Mouse (Mus musculus) forelimb bud, embryonic 11.5 days (tissue): ENCODE measurements around the gene Dnajc15.
A peak's percentile ranks its signal among the peaks of the same experiment; 100 is the strongest.
"Not testable (repeated sequence)": the region's sequence is repeated elsewhere in the genome, so short reads cannot be mapped to it uniquely, and the experiment has no call there.

Source experiments
- DNase-seq: peaks from one replicate; pipeline ENCODE4 v3.0.0-alpha.2; 2012; ENCODE audit warnings: low read depth, low spot score

Gene Dnajc15

DNA sequence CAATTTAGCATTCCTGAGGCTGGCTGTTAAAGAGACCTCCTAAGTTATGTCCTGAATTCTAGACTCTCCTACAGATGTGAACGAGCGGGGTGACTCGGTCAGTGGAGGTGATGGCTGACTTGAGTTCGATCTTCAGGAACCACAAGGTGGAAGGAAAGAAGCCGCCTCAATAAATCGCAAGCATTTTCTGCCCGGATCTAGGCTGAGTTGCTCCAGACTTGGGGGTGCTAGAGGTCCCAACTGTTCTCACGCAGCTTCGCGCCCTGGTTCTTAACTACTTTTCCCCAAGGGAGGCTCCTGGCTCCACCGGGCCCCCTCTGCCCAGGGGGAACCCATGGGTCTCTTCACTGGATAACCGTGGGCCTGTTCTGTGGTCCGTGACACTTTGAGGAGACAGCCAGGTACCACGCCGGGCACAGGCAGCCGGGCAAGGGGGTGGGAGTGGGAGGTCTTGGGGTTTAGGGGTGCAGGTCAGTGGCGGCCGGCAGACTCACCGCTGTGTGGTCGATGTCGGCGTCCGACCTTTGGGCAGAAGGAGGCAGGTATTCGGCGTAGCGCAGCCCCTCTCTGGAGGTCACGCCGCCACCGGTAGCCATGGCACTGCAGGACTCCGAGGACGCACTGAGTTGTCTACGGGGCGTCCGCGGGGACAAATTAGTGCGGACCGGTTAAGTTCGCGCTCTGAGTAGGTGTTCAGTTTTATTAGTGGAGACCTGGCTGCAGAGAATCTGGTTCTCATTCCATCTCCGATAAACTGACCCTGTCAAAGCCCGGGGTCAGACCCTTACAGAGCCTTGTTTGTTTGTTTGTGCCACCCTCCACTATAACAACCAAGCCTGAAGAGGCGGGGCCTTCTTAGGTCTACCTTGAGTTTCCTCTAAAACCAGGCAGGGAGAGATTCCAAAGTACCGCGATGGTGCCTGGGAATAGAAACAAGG, at the start of gene Dnajc15:
TSS of gene Dnajc15 (minus strand) at position 822 of the 938 bp plus-strand sequence.
- peak; percentile 85 for DNase-seq

DNA sequence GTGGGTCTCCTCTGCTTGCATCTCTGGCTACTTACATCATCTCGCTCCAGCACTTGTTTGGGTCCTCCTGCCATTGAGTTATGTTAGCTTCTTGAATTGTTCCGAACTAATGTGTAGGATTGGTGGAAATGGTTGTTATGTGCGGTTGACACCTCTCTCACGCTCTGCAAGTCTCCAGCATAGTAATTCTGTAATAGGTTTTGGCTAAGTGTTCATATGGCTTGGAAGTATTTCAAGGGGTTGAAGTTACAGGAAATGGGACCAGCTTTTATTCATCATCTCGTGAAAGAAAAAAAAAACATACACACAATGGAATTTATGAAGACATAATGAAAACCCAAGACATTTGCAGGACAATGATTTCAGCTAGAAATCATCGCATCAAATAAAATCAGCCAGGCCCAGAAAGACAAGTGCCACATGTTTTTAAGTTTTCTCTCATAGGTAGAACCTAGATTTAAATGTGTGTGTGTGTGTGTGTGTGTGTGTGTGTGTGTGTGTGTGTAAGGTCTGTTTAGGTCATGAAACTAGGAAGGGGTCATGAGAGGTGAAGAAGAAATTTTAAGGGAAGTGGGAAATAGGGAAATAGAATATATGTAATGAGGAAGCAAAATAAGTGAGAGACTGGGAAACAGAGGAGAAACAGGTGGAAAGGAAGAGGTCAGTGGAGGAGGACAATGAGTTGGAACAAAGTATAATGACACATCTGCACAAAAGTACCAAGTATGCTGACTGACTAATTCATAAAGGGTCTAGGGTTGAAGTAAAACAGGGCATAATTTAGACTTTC, 48.3 kb upstream of the Dnajc15 start:
- no peak for DNase-seq

DNA sequence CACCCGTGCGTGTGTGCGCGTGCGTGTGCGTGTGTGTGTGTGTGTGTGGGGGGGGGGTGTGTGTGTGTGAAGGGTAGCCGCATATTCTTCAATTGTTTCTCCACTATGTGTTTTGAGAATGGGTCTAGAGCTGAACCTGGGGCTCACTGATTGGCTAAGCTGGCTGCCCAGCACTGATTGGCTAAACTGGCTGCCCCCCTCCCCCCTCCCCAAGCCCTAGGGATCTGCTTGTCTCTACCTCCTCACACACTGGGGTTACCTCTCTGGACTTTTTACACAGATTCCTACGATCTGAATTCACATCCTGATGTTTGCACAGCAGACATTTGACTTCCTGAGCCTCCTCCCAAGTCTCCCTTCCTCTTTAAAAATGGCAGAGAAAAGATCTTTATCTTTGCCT, 46.7 kb upstream of the Dnajc15 start:
- DNase-seq, result no peak

DNA sequence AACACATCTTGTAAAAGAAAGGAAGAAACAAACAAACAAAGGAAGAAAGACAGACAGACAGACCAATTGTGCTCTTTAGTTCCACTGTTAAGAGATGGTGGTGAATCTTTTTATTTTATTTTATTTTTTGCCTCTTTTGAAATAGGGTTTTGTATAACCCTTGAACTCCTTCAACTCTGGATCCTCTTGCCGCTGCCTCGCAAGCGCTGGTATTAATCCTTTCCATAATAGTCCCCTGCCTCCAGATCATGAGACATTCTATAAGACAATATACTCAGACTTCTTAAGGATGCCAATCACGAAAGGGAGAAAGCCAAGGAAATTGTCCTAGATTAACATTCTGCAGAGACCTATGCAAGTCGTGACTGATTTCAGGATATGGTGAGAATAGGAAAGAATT, 40.9 kb upstream of the Dnajc15 start:
- no peak for DNase-seq

DNA sequence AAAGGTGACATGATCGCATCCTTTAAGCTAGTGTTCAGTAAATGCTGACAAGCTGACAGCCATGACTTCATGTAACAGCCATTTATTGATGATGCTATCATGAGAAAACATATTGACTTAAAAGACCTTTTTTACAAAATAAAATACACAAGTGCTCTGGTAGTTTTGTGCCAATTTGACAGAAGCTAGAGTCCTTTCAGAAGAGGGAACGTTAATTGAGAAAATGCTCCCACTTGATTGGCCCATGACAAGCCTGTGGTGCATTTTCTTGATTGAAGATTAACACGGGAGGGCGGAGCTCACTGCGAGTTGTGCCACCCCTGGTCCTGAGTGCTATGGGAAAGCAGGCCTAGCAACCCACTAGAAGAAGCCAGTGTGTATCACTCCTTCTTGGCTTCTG, 31.7 kb upstream of the Dnajc15 start:
- no peak for DNase-seq

DNA sequence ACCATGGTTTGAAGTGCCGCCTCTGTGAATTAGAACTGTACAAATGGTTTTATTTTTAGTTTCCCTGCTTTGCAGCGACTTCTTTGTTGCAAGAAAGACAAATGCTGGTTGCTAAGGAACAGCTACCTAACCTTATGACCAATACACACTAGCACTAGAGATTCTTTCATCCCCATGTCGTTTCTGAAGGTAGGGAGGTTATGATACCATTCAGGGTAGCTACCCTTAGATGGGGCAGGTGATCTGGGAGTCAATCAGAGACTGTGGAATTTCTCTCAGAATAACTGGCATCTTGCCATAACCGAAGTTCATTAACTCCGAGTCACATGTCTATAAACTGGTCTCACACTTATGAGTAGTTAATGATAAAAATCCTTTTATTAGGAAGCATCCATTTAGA, 30.5 kb upstream of the Dnajc15 start:
- DNase-seq, result no peak

DNA sequence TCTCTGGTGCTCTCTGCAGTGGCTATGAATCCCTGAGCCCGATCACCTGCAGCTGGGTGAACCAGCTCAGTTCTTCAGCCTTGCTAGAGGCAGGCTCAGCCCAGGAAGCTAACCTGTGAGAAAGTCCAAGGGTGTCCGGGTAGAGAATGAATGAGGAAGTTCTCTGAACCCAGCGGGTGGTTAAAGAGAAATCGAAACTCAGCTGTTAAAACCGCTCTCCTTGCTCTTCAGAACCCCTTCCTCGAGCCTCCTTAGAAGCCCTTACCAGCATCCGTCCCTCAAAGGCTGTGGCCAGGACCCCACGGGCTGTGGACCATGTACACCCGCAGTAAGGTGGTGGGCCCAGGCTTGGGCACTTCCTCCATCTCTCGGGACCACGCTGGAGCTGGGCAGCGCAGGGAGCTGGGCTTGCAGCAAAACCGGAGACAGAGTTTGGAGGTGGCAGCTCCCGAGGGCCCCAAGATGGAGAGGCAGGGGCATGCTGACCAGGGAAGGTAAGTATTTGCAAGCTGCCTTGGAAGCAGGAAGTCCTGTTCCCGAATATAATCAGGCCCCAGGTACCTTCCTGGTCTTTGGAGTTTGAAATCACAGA, 29.3 kb upstream of the Dnajc15 start, which contains the start of gene Epsti1:
TSS of gene Epsti1 (plus strand) at position 69 of the 592 bp plus-strand sequence.
- DNase-seq, result no peak

DNA sequence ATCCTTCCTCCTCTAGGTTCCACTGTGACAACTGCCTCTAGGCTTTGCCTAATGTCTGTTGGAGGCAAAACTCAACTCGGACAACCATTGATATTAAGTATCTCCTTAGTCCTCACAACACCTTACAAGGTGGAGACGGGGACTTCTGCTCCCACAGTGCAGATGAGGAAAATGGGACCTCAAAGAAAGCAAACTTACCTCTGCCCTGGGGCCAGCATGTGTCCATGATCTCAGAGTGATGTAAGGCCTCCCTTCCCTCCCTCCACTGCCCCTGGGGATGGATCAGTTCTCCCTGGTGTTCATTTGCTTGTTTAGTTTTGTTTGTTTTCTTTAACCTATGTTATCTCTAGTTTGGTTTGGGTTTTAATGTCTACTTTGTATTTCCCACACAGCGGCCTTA, 27.6 kb upstream of the Dnajc15 start:
- DNase-seq, result no peak

DNA sequence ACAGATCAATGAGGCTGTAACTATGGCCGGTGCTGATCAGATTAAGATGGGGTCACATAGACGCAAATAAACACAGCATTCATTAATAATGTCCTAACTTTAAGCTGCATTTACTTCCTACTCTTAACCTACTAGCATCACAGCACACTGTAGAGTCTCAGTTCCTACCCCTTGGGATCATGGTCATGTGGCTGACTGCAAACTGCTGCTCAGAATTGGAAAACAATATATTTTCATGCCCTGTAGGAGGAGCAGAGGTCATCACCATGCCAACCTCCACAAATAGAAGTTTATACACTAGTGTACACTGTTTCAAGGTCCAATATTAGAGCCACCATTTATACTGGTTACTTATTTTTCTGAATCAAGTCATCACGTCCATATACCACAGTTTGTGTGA, 21.0 kb upstream of the Dnajc15 start:
- no peak for DNase-seq

DNA sequence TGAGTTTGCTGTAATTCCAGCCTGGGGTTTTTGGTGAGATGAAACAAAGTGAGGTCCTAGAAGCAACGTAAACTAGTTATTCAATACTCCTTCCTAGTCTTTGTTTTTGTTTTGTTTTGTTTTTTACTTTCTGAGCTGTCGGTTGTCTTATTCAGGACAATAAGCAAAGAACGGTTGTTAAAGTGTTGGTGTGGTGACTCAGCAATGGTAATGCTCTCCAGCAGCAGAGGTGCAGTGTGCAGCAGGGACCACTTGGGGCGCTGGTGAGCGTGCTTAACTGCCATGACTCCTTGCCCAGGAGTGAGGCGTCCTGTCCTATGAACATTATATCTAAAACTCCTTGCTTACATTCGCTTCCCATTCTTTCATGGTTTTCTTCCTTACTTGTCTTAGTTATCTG, 15.0 kb upstream of the Dnajc15 start:
- no peak for DNase-seq

DNA sequence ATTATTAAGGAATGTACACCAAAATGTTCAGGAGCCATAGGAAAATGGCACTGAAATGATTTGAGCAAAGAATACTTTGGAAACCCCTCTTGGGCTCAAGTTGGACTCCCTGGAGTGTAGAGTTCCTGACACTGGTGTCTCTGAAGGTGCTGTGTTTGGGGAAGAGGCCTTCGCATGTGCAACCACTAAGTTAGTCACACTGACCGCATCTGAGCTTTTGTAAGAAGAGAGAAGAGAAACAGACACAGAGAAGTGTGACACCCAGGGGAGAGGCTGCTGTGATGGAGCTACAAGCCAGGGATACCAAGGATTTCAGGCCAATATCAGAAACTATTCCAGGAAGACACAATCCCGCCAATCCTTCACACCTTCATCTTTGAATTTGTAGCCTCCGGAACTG, 12.0 kb upstream of the Dnajc15 start:
- no peak for DNase-seq

DNA sequence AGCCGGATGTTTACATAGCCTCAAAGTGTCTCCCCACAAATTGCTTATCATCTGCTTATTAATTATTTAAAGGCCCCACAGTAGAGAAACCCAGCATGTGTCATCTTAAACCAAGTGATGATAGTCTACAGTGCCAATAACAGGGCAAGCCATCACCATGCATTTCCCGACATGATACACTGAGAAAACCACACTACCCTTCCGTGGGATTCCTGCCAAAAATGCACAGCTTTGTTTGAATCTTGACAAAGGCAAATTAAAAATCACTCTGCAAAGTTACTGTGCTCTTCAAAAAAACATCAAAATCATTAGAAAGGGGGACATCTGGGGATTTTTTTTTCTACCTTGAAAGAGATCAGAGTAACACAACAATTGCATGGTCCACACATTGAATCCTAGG, 11.5 kb upstream of the Dnajc15 start:
- DNase-seq, result no peak

DNA sequence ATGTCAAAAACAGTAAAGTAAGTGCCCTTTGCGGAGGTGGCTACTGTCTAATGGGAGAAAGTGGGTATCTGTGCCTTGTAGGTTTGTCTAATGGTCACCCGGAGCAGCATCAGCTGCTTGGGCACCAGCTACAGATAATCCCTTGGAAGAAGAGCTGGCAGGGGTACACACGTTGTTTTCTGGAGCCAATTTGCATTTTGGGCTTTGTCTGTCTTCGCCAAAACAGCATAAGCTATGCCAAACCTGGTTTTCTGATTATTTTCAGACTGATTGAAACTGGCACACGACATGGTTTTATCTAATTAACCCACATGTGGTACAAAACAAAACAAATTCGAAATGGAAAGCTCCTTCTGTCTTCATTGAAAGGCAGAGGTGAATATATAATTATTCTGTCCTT, 7.7 kb upstream of the Dnajc15 start:
- DNase-seq, result no peak

DNA sequence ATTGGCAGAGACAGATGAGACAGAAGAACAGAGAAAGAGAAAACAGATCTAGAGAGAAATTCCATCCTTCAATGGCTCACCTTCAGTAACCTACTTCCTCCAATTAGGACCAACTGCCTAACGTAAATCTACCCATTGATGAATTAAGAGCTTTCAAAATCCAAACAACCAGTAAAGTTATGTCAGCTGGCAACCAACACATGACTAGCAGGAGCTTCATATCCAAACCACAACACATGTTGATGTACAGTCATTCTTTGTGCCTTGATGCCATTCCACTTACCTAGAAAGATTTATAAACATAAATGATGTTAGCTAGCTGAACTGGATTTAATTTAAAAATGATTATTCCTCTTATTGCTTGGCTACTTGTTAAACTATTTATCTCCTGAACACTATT, 7.1 kb upstream of the Dnajc15 start:
- DNase-seq, result no peak

DNA sequence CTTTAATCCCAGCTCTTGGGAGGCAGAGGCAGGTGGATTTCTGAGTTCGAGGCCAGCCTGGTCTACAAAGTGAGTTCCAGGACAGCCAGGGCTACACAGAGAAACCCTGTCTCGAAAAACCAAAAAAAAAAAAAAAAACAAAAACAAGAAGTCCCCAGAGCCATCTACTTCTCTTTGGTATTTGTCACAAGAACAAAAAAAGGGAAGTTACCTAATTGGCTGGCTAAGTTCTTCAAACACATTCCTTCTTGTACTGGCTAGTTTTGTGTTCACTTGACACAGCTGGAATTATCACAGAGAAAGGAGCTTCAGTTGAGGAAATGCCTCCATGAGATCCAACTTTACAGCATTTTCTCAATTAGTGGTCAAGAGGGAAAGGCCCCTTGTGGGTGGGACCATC, 3.0 kb upstream of the Dnajc15 start:
- DNase-seq, result not testable (repeated sequence)

DNA sequence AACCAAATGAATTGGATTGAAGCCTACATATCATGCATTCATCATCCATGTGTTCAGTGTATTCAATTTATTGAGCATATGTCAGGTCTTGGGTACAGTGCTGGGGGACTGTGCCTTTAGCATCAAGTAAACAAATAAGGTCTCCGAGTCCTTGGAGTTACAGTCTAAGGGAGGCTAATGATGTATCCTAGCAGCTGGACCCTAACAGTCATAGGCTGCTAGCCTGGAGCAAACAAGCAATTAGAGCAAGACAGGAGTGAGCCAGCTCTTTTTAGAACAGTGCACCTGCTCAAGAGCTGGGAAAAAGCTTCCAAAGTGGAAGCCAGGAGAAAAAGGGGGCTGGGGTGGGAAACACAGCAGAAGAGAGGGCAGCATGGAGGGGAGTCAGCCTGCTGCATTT, 1.3 kb upstream of the Dnajc15 start:
- no peak for DNase-seq

DNA sequence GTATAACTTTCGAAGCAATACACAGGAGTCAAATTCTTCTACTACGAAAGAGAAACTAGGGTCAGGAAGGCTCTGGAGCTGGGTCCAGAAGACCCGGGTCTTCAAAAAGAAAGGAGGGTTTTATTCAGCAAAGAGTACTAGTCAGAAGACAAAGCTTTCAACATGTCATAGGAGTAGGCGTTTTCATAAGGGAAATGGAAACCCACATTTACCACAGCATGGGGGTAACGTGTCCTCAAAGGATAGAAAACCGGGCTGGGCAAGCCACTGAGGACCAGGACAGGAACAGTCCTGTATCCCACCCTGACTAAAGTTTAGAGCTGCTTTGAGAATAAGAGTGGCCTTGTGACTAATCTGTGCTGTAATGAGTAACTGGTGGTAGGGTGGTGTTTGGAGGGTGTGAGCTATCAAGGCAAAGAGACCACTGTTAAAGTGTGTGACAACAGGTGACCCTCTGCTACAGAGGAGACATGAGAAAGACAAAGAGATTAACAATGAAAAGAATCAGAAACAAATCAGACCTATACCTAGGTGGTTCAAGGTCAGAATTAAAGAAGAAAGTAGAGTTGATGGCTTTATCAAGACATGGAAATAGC, 3.4 kb downstream of the Dnajc15 start:
- no peak for DNase-seq

DNA sequence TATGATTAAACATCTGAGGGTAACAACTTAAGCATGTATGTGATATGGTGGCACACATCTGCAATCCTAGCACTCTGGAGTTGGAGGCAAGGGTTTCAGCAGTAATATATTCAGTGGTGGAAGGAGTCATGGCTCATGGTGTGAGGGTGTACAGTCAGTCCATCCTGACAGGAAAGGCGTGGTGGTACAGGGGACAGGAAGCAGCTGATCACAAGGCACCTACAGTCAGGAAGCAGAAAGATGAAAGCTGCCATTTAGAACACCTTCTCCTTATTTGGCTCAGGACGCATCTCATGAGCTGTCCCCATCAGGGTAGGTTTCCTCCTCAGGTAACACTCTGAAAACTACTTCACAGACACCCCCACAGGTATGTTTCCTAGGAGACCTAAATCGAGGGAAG, 4.0 kb downstream of the Dnajc15 start:
- no peak for DNase-seq

DNA sequence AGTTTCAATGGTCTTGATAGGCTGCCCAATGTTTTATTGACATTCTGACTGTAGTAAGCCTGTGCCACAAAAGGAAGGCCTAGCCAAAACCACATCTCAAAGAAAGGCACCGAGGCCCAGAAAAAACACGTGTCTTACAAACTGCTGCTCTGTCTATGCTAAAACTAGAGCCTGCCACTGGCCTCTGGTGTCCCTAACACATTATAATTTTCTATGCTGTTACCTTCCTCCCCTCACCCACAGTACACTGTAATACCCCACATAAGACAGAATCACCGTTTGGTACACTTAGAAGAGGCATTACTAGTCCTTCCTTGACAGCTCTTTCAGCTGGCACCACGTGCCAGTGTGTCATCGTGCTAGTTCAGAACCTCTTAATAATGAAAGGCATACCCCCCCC, 7.3 kb downstream of the Dnajc15 start:
- no peak for DNase-seq

DNA sequence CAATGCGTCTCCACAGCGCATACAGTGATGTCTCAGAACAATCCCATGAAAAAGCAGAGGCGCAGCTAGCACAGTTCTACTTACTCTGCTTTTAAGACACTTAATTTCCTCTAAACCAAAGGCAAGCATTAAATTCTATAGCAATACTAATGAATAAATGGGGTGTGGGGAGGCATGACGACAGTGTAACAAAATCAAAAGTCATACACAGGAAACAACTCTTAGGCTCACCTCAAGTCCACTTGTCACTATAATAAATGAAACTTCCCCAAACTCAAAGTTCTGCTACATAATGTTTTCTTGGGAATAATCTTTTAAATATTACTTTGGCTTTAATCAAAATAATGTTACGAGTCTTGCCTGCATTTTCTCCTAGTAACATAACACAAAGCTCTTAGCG, 10.4 kb downstream of the Dnajc15 start:
- no peak for DNase-seq

DNA sequence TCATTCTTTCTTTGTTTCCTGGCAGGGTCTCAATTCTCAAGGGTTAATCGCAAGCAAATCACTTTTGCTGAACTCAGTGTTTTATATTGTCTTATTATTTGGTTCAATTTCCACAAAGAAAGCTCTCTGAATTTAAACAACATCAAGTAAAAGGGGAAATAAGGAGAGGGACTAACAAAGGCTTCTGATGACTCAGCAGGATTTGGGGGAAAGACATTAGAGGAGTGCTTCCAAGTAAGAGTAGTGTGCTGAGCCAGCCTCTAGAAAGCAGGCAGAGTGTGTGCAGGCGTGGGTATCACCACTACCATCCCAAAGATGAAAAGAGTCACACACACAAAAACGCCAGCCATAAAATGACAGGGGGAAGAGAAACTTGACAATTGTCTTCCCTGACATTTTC, 10.9 kb downstream of the Dnajc15 start:
- DNase-seq, result no peak
